Mouse (Mus musculus) E14TG2a.4 (cell line): ENCODE data around the gene Commd3.

Experiments
- CTCF ChIP-seq: conservative IDR thresholded peaks from 2 replicates; pipeline ENCODE4 v1.5.1; 2014; ENCODE audit warnings: low read length
- NANOG ChIP-seq: IDR thresholded peaks from 2 replicates; pipeline ENCODE4 v1.6.1; 2014; ENCODE audit warnings: borderline replicate concordance, low read length, mixed read lengths
- POU5F1 ChIP-seq: IDR thresholded peaks from 2 replicates; pipeline ENCODE4 v1.6.1; 2014; ENCODE audit warnings: low read length, borderline replicate concordance

- no peak for TF ChIP-seq CTCF
- TF ChIP-seq POU5F1 = no peak
- TF ChIP-seq NANOG = no peak
Observed at GRCm38 (mm10) chr2:18699401-18699990, 27.3 kb downstream of the Commd3 start.
